Mouse (Mus musculus) heart, embryonic 14.5 days (tissue): ENCODE measurements around the gene Tagln3. TPM values are rescaled to one million over a fixed set of nuclear protein-coding genes. Genes with fewer than 3 reads are reported as not detected.

Source experiments
- ATAC-seq: fragments of 200-750 bp; cut with Nextera tagmentation; 2 replicates; pipeline ENCODE4 v1.8.0; 2017; ENCODE audit warnings: low read depth, moderate TSS enrichment; ENCODE audit not compliant: insufficient number of reproducible peaks, insufficient read depth, low FRiP score
- H3K27ac ChIP-seq, 2 experiments: fragments of 200-500 bp in 1 of 2; fragments of 300-500 bp in 1 of 2; sonication (generic) in 1 of 2; replicated peaks in 1 of 2; 2 replicates each; pipeline ENCODE4 v1.5.1; 2012 to 2014; ENCODE audit warnings: low read depth in 2 of 2, low read length in 2 of 2, control low read depth in 1 of 2, mild to moderate bottlenecking in 1 of 2, mixed read lengths in 1 of 2; ENCODE audit not compliant: control insufficient read depth in 1 of 2, insufficient read depth in 1 of 2
- H3K27me3 ChIP-seq: fragments of 300-500 bp; sonication (generic); 2 replicates; pipeline ENCODE4 v1.6.1; 2014; ENCODE audit warnings: mild to moderate bottlenecking, low read length, control low read depth; ENCODE audit not compliant: control insufficient read depth, insufficient read depth
- H3K36me3 ChIP-seq: fragments of 300-500 bp; sonication (generic); 2 replicates; pipeline ENCODE4 v1.6.1; 2014; ENCODE audit warnings: mild to moderate bottlenecking, control low read depth, low read length, mixed read lengths; ENCODE audit not compliant: control insufficient read depth, insufficient read depth
- H3K4me1 ChIP-seq, 2 experiments: fragments of 200-500 bp in 1 of 2; fragments of 300-500 bp in 1 of 2; sonication (generic) in 1 of 2; 2 replicates each; pipeline ENCODE4 v1.6.1; 2012 to 2014; ENCODE audit warnings: low read length in 2 of 2, control low read depth in 1 of 2, mixed read lengths in 1 of 2; ENCODE audit not compliant: control insufficient read depth in 2 of 2, insufficient read depth in 2 of 2
- H3K4me2 ChIP-seq: fragments of 300-500 bp; sonication (generic); 2 replicates; pipeline ENCODE4 v1.6.1; 2014; ENCODE audit warnings: mild to moderate bottlenecking, low read length
- H3K4me3 ChIP-seq, 2 experiments: fragments of 200-500 bp in 1 of 2; fragments of 300-500 bp in 1 of 2; sonication (generic) in 1 of 2; 2 replicates each; pipeline ENCODE4 v1.5.1; 2012 to 2014; ENCODE audit warnings: low read length in 2 of 2, mild to moderate bottlenecking in 2 of 2, control low read depth in 1 of 2, low read depth in 1 of 2, moderate library complexity in 1 of 2; ENCODE audit not compliant: control insufficient read depth in 1 of 2, insufficient read depth in 1 of 2
- H3K9ac ChIP-seq: fragments of 300-500 bp; sonication (generic); 2 replicates; pipeline ENCODE4 v1.6.1; 2014; ENCODE audit warnings: mild to moderate bottlenecking, low read length
- H3K9me3 ChIP-seq: fragments of 300-500 bp; sonication (generic); 2 replicates; pipeline ENCODE4 v1.6.1; 2016; ENCODE audit warnings: low read length, control low read depth; ENCODE audit not compliant: control insufficient read depth
- WGBS: fragments of 180-500 bp; shearing (Covaris S2); extraction: QIAGEN DNeasy Blood & Tissue Kit; methylation state at CpG from one replicate; pipeline ENCODE4 v1.1.7; 2014; 5-methylcytosine and 5-hydroxymethylcytosine counted together
- polyA plus RNA-seq: library from polyadenylated mRNA; unstranded; fragments of >200 nt; fragmentation: Nextera tagmentation; extraction: Ambion mirVana; gene quantifications from 2 replicates; pipeline ENCODE4 v1.2.1, GENCODE M21; 2014

Gene Tagln3
- polyA plus RNA-seq, 1 experiment from 2014 or later = 4.1 TPM

GRCm38 (mm10) chr16:45714489-45715150, 9.8 kb downstream of the Tagln3 start:
- Histone ChIP-seq H3K9ac (no peak overlapping the region), H3K36me3 (no peaks in the 10 kb centered on the region), H3K4me3 (no peak overlapping the region), H3K9me3 (peaks cover 5% of the 10 kb centered on the region; the same call in 1 of the 2 replicates), H3K27me3 (no peaks in the 10 kb centered on the region), H3K27ac (no peak overlapping the region), H3K4me1 (no peaks in the 10 kb centered on the region), H3K4me2 (no peak overlapping the region)
- ATAC-seq = no peak
- 72% methylated on average over 5 of the region's 5 CpGs for WGBS

GRCm38 (mm10) chr16:45713878-45714277, 10.5 kb downstream of the Tagln3 start:
- WGBS = 64% methylated on average over 1 of the region's 1 CpGs
- Histone ChIP-seq H3K27me3 (no peaks in the 10 kb centered on the region), H3K4me2 (no peak overlapping the region)

GRCm38 (mm10) chr16:45713261-45713660, 11.1 kb downstream of the Tagln3 start:
- Histone ChIP-seq H3K4me1 (no peaks in the 10 kb centered on the region), H3K4me2 (no peak overlapping the region), H3K27ac (no peak overlapping the region), H3K4me3 (no peak overlapping the region), H3K36me3 (no peaks in the 10 kb centered on the region), H3K9ac (no peak overlapping the region), H3K27me3 (no peaks in the 10 kb centered on the region), H3K9me3 (peaks cover 5% of the 10 kb centered on the region; the same call in 1 of the 2 replicates)
- no peak for ATAC-seq
- WGBS = 90% methylated on average over 5 of the region's 5 CpGs

More at GRCm38 (mm10) chr16:45713878-45714277, 10.5 kb downstream of the Tagln3 start:
- no peak for ATAC-seq
- Histone ChIP-seq H3K4me3 (no peak overlapping the region), H3K4me1 (no peaks in the 10 kb centered on the region), H3K27ac (no peak overlapping the region), H3K9me3 (peaks cover 5% of the 10 kb centered on the region; the same call in 1 of the 2 replicates), H3K36me3 (no peaks in the 10 kb centered on the region), H3K9ac (no peak overlapping the region)

DNA sequence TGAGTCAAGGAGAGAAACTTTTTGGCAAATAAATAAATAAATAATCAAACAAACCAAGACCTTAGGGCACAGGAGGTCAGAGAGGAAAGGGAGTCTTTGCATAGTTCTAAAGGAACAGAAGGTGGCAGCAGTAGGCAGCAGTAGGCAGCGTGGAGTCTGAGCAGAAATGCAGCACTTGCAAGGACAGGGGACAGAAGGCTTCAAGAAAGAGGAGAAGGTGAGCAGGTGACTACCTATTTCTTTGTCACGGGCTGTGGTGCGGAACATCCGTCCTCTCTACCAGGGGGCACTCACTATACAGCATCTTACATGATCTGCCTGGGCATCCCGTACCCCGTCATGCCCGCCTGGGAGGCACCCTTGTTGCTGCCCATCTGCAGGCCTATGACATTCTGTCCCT, 13.1 kb downstream of the Tagln3 start:
- Histone ChIP-seq H3K4me2 (no peak overlapping the region), H3K9me3 (peaks cover 5% of the 10 kb centered on the region; the same call in 1 of the 2 replicates), H3K4me3 (no peak overlapping the region), H3K4me1 (no peaks in the 10 kb centered on the region), H3K9ac (no peak overlapping the region), H3K27ac (no peak overlapping the region), H3K27me3 (no peaks in the 10 kb centered on the region), H3K36me3 (no peaks in the 10 kb centered on the region)
- WGBS = 71% methylated on average over 7 of the region's 7 CpGs
- ATAC-seq = no peak

- ATAC-seq = no peak
- Histone ChIP-seq H3K4me2 (no peak overlapping the region), H3K36me3 (no peaks in the 10 kb centered on the region), H3K9me3 (no peaks in the 10 kb centered on the region), H3K27ac (no peak overlapping the region), H3K4me3 (no peak overlapping the region), H3K4me1 (no peaks in the 10 kb centered on the region), H3K9ac (no peak overlapping the region), H3K27me3 (no peaks in the 10 kb centered on the region)
- WGBS = 51% methylated on average over 5 of the region's 5 CpGs
Observed at GRCm38 (mm10) chr16:45699301-45699700, 25.1 kb downstream of the Tagln3 start.

DNA sequence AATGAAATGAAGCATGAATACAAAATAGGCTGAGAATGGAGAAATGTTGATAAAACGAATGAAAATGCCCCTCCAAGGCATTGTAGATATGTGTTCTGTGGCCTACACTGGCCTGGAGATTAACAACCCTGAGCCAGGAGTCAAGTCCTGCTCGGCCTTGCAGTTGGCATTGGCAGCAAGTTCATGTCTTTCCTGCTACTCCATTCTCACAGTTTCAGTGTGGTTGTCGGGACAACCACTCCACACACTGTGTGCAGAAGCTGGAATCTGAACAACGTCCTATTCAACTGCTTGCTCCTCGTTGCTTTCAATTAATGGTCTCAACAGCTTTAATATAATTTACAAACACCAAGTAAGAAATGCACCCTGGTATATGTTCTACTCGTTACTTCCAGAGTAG, 26.4 kb downstream of the Tagln3 start:
- Histone ChIP-seq H3K9ac (no peak overlapping the region), H3K4me1 (no peaks in the 10 kb centered on the region), H3K4me3 (no peak overlapping the region), H3K27me3 (no peaks in the 10 kb centered on the region), H3K36me3 (no peaks in the 10 kb centered on the region), H3K9me3 (no peaks in the 10 kb centered on the region), H3K27ac (no peak overlapping the region), H3K4me2 (no peak overlapping the region)
- WGBS = 74% methylated on average over 6 of the region's 6 CpGs
- no peak for ATAC-seq

DNA sequence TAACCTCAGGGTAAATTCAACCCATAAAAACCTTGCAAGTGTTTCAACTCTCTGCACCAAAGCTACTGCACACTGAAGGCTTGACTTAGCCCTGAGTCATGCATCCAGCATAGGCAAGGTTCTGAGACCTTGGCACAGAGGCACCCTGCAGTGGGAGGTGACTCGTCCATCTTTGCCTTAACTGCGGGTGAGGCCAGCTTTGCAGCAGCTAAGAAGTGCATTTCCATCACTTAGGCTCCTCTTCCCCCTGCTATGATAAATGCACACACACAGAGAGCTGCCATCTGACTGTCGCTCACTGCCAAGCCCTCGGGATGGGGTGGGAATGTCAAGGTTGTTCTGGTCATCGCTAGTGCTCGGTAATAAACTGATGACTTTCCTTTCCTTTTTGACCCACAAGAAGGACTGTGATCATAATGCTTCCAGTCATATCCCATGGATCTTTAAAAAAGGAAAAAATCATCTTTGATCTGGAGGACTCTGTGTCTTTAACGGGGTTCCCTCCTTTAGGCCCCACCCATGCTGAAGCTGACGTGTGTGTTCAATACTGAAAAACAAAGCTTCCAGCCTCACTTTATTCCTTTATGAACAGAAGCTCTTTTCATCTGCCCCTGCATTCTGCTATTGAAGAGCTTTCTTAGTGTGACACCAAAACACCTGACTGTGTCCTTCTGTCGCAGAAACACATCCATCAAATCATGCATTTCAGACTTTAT, 28.8 kb downstream of the Tagln3 start:
- WGBS = 81% methylated on average over 9 of the region's 9 CpGs
- no peak for ATAC-seq
- no peak overlapping the region for H3K9ac ChIP-seq
- H3K36me3 ChIP-seq = no peaks in the 10 kb centered on the region
- H3K27ac ChIP-seq = no peak overlapping the region
- no peak overlapping the region for H3K4me2 ChIP-seq
- no peaks in the 10 kb centered on the region for H3K9me3 ChIP-seq
- H3K4me1 ChIP-seq = no peaks in the 10 kb centered on the region
- no peak overlapping the region for H3K4me3 ChIP-seq
- H3K27me3 ChIP-seq = no peaks in the 10 kb centered on the region
